ENCODE assay signal across 8 mouse cellular contexts in genomic region chr3:36340889-36341533, GRCm38 (mm10).
DNase-seq lines count a peak whose midpoint lies in the region; ATAC-seq and TF ChIP-seq lines count a peak whose summit lies in the region.
"Had no signal": no experiment of that assay in that cellular context is flagged by ENCODE, and none has a peak within 500 bp of the region (broad histone marks: within the 10 kb centered on the region; RNA-seq: fewer than 3 reads in every experiment).

No protein-coding gene starts in this region.

- H3K36me3 ChIP-seq in intestine, postnatal 0 days (ENCODE audit: control insufficient read depth, insufficient read depth): no peaks in the 10 kb centered on the region

- intact Hi-C loops in left cerebral cortex, adult 2 months (cut with DNase I): loop anchor here (5.0 kb wide), 1 partner anchor 36 kb away; no protein-coding TSS in a partner anchor

- 62% methylated on average over 6 of the region's 6 CpGs for WGBS in intestine, postnatal 0 days

- no peak overlapping the region for H3K4me3 ChIP-seq in left cerebral cortex, adult 2 months
- no peak overlapping the region for H3K4me3 ChIP-seq in intestine, postnatal 0 days (ENCODE audit: low read depth, low read length)
- H3K4me3 ChIP-seq: megakaryocyte, embryonic 14.5 days had no signal

- H3K27me3 ChIP-seq in intestine, postnatal 0 days (replicated peaks; ENCODE audit: control insufficient read depth, insufficient read depth, low read length): no peaks in the 10 kb centered on the region
- H3K27me3 ChIP-seq: megakaryocyte, embryonic 14.5 days had no signal

- no peak for TF ChIP-seq CTCF in left cerebral cortex, adult 2 months (IDR thresholded peaks at IDR 0.05)
- TF ChIP-seq CTCF in intestine, postnatal 0 days (IDR thresholded peaks at IDR 0.05; ENCODE audit: low read depth): no peak

- no peaks in the 10 kb centered on the region for H3K4me1 ChIP-seq in intestine, postnatal 0 days (replicated peaks; ENCODE audit: control insufficient read depth, insufficient read depth, low read length)
- H3K4me1 ChIP-seq: megakaryocyte, embryonic 14.5 days had no signal

- no peaks in the 10 kb centered on the region for H3K9me3 ChIP-seq in intestine, postnatal 0 days (ENCODE audit: control insufficient read depth)
- H3K9me3 ChIP-seq: megakaryocyte, embryonic 14.5 days had no signal

- H3K27ac ChIP-seq in left cerebral cortex, adult 2 months: peak overlapping the region; percentile 24; the same call in 1 of the 2 replicates
- H3K27ac ChIP-seq in intestine, postnatal 0 days (ENCODE audit: low read depth, low read length): no peak overlapping the region

- no peak overlapping the region for H3K4me2 ChIP-seq in intestine, postnatal 0 days (replicated peaks; ENCODE audit: low read depth)

- no peak for ATAC-seq in megakaryocyte progenitor cell, adult 5-6 weeks (replicated peaks; ENCODE audit: poor library complexity)
- ATAC-seq in intestine, postnatal 0 days: no peak

- H3K9ac ChIP-seq in intestine, postnatal 0 days (ENCODE audit: low read depth, low read length): no peak overlapping the region

- peak; percentile 86 for DNase-seq in 3T3-L1 (ENCODE audit: low read depth, low spot score)
- peak; percentile 16 for DNase-seq in A20 (ENCODE audit: low read depth, low spot score)
- peak; percentile 31 to 44 for DNase-seq in frontal cortex, postnatal 14 days (ENCODE audit: low spot score in 2 of 2)
- DNase-seq in left cerebral cortex, adult 2 months (ENCODE audit: extremely low spot score in 1 of 2, low spot score in 2 of 2): peak; percentile 71 to 84
- no peak for DNase-seq in spleen, postnatal 14 days (ENCODE audit: low spot score in 2 of 2)

Comparison
In these comparisons a context has a peak if more than half of its experiments do, and no peak if none do; other contexts are left out.
1. DNase-seq: peak in 3T3-L1 (single experiment), A20 (single experiment), frontal cortex, postnatal 14 days (2 of 2) and left cerebral cortex, adult 2 months (2 of 2); none in spleen, postnatal 14 days (0 of 2).